Mouse (Mus musculus): ENCODE data around the gene Efcab11. TPM values are rescaled to one million over a fixed set of nuclear protein-coding genes. Genes with fewer than 3 reads are reported as not detected.

Gene Efcab11
- polyA plus RNA-seq, 1 experiment = 1.8 TPM

GRCm38 (mm10) chr12:99885282-99885901 lies 1.2 kb upstream of the Efcab11 start:
- peaks cover 39% of the 10 kb centered on the region for H3K4me1 ChIP-seq (ENCODE audit: control insufficient read depth)
- TF ChIP-seq TAL1 (IDR thresholded peaks at IDR 0.05; ENCODE audit: low read length) (no peak), GATA1 (IDR thresholded peaks at IDR 0.05; ENCODE audit: low read length) (no peak)
- peak overlapping the region; percentile 72 for H3K4me3 ChIP-seq (replicated peaks)
- no peaks in the 10 kb centered on the region for H3K27me3 ChIP-seq (ENCODE audit: control insufficient read depth)
- H3K9me3 ChIP-seq (ENCODE audit: control insufficient read depth, low read length) = no peaks in the 10 kb centered on the region
- H3K36me3 ChIP-seq (ENCODE audit: control insufficient read depth) = peaks cover 15% of the 10 kb centered on the region

DNA sequence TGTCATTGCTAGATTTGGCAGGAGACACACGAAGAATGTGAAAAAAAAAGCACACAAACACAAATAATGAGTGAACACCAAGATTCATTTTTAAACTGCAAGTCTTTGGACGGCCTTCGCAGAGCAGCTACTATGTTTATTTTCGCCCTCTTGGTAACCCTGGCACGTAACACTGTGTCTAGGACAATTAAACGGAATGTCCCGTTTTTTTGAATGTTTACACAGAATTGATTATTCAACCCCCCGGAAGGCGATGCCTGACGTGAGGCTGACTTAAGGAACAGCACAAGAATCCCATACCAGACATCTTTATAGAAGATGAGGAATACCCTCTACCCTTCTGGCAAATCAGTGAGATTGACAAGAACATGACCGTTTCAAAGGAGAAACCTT lies 530 bp downstream of the Efcab11 start:
- Histone ChIP-seq H3K4me1 (ENCODE audit: control insufficient read depth) (peaks cover 39% of the 10 kb centered on the region), H3K27me3 (ENCODE audit: control insufficient read depth) (no peaks in the 10 kb centered on the region), H3K9me3 (ENCODE audit: control insufficient read depth, low read length) (no peaks in the 10 kb centered on the region), H3K36me3 (ENCODE audit: control insufficient read depth) (peaks cover 12% of the 10 kb centered on the region), H3K4me3 (replicated peaks) (peak overlapping the region; percentile 72)
- TF ChIP-seq TAL1 (IDR thresholded peaks at IDR 0.05; ENCODE audit: low read length) = no peak
- TF ChIP-seq GATA1 (IDR thresholded peaks at IDR 0.05; ENCODE audit: low read length) = no peak

DNA sequence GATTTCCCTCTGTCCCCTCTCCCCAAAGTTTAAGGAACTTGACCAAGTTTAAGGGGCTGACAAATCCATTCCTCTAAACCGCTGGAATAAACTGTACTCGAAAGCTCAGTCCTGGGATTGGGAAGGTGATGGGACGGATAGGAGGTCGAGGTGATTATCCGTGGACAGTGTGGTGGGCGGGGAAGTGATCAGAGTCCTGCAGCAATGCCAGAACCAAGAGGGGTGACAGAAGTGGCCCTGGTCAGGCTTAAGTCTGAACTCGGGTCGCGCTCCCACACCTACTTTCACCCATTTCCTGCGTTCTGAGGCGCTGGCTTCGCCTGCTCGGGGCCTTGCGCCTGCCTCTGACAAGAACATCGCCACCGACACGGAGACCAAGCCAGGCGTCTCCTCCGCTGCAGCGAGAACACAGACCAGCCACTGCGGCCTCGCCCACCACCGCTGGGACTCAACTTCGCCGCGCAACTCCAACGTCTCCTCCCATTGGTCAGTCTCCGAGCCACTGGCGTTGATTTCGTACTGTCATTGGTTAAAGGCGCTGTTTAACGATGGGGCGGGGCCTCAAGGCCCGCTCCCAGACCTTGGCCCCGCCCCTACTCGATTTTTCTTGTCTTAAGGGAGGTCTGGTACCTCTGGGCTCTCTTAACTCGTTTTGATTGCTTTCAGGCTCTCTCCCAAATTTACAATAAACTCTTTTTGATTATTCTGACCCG lies 1.1 kb downstream of the Efcab11 start:
- Histone ChIP-seq H3K36me3 (ENCODE audit: control insufficient read depth) (peaks cover 11% of the 10 kb centered on the region), H3K9me3 (ENCODE audit: control insufficient read depth, low read length) (no peaks in the 10 kb centered on the region), H3K27me3 (ENCODE audit: control insufficient read depth) (no peaks in the 10 kb centered on the region), H3K4me1 (ENCODE audit: control insufficient read depth) (peaks cover 39% of the 10 kb centered on the region), H3K4me3 (replicated peaks) (peak overlapping the region; percentile 72)
- no peak for TF ChIP-seq TAL1 (IDR thresholded peaks at IDR 0.05; ENCODE audit: low read length)
- TF ChIP-seq GATA1 (IDR thresholded peaks at IDR 0.05; ENCODE audit: low read length) = no peak

DNA sequence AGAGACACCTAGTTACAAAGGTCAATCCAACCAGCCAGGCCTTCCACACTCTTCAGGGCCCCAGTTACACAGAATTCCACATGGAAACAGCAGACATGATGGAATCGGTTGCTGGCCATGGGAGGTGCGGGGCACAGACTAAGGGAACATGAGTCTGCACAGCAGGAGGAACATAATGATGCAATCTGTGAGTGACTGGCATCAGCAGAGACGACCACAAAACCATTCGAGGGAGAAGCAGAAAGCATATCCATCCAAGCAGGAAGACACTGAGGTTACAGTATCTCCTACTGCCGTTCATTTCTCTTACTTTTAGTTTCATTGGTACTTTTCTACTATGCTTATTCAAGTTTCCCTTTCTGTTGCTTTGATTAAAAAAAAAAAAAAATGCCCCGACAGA lies 9.6 kb downstream of the Efcab11 start:
- H3K36me3 ChIP-seq (ENCODE audit: control insufficient read depth) = no peaks in the 10 kb centered on the region
- H3K4me1 ChIP-seq (ENCODE audit: control insufficient read depth) = peaks cover 6% of the 10 kb centered on the region
- H3K4me3 ChIP-seq (replicated peaks) = no peak overlapping the region
- H3K9me3 ChIP-seq (ENCODE audit: control insufficient read depth, low read length) = no peaks in the 10 kb centered on the region
- TF ChIP-seq TAL1 (IDR thresholded peaks at IDR 0.05; ENCODE audit: low read length) = no peak
- no peaks in the 10 kb centered on the region for H3K27me3 ChIP-seq (ENCODE audit: control insufficient read depth)

DNA sequence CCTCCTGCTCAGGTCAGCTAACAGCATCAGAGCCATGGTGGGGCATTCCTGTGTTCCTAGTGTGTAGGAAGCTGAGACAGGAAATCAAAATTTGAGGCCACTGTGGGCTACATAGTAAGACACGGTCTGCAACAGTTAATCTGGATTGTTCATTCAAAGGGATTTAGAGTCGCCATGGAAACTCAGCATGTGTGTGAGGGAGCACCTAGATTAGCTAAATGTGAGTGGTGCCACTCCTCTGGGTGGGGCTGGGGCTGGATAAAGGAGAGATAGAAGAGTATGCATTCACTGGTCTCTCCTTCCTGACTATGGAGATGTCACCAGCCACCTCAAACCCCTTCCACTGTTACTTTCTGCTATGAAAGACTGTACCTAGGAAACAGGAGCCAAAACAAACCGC lies 10.8 kb downstream of the Efcab11 start:
- Histone ChIP-seq H3K4me3 (replicated peaks) (no peak overlapping the region), H3K36me3 (ENCODE audit: control insufficient read depth) (no peaks in the 10 kb centered on the region), H3K4me1 (ENCODE audit: control insufficient read depth) (peaks cover 6% of the 10 kb centered on the region), H3K9me3 (ENCODE audit: control insufficient read depth, low read length) (no peaks in the 10 kb centered on the region), H3K27me3 (ENCODE audit: control insufficient read depth) (no peaks in the 10 kb centered on the region)
- no peak for TF ChIP-seq TAL1 (IDR thresholded peaks at IDR 0.05; ENCODE audit: low read length)
- TF ChIP-seq GATA1 (IDR thresholded peaks at IDR 0.05; ENCODE audit: low read length) = no peak

- H3K36me3 ChIP-seq (ENCODE audit: control insufficient read depth) = no peaks in the 10 kb centered on the region
- H3K4me3 ChIP-seq (replicated peaks) = no peak overlapping the region
- H3K27me3 ChIP-seq (ENCODE audit: control insufficient read depth) = no peaks in the 10 kb centered on the region
- H3K9me3 ChIP-seq (ENCODE audit: control insufficient read depth, low read length) = no peaks in the 10 kb centered on the region
- TF ChIP-seq TAL1 (IDR thresholded peaks at IDR 0.05; ENCODE audit: low read length) = no peak
- no peak for TF ChIP-seq GATA1 (IDR thresholded peaks at IDR 0.05; ENCODE audit: low read length)
- H3K4me1 ChIP-seq (ENCODE audit: control insufficient read depth) = peaks cover 6% of the 10 kb centered on the region
Measured at GRCm38 (mm10) chr12:99868821-99869220, 15.4 kb downstream of the Efcab11 start.

DNA sequence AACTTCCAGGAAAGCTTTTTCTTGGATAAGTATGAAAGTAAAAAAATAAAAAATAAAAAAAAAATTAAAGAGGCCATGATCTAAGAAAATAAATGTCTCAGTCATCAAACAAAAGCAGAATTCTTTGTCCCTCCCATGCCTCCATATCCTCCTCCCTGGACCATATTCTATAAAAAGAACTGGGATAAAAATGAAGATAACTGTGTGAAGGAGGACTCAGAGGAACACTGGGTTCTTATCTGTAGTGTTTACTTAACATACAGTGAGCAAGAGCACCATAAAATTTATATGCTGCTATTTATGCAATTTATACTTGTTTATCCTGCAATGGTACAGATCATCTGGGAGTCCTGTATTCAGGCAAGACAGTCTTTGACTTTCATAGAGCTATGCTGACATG lies 19.6 kb downstream of the Efcab11 start:
- TF ChIP-seq GATA1 (IDR thresholded peaks at IDR 0.05; ENCODE audit: low read length) (no peak), TAL1 (IDR thresholded peaks at IDR 0.05; ENCODE audit: low read length) (no peak)
- Histone ChIP-seq H3K4me1 (ENCODE audit: control insufficient read depth) (peaks cover 4% of the 10 kb centered on the region), H3K9me3 (ENCODE audit: control insufficient read depth, low read length) (no peaks in the 10 kb centered on the region), H3K27me3 (ENCODE audit: control insufficient read depth) (no peaks in the 10 kb centered on the region), H3K36me3 (ENCODE audit: control insufficient read depth) (no peaks in the 10 kb centered on the region), H3K4me3 (replicated peaks) (no peak overlapping the region)

- TF ChIP-seq TAL1 (IDR thresholded peaks at IDR 0.05; ENCODE audit: low read length) = no peak
- no peak for TF ChIP-seq GATA1 (IDR thresholded peaks at IDR 0.05; ENCODE audit: low read length)
- H3K4me1 ChIP-seq (ENCODE audit: control insufficient read depth) = peaks cover 4% of the 10 kb centered on the region
- H3K9me3 ChIP-seq (ENCODE audit: control insufficient read depth, low read length) = no peaks in the 10 kb centered on the region
- no peaks in the 10 kb centered on the region for H3K27me3 ChIP-seq (ENCODE audit: control insufficient read depth)
- H3K36me3 ChIP-seq (ENCODE audit: control insufficient read depth) = no peaks in the 10 kb centered on the region
- no peak overlapping the region for H3K4me3 ChIP-seq (replicated peaks)
Measured at GRCm38 (mm10) chr12:99860981-99861380, 23.3 kb downstream of the Efcab11 start.

DNA sequence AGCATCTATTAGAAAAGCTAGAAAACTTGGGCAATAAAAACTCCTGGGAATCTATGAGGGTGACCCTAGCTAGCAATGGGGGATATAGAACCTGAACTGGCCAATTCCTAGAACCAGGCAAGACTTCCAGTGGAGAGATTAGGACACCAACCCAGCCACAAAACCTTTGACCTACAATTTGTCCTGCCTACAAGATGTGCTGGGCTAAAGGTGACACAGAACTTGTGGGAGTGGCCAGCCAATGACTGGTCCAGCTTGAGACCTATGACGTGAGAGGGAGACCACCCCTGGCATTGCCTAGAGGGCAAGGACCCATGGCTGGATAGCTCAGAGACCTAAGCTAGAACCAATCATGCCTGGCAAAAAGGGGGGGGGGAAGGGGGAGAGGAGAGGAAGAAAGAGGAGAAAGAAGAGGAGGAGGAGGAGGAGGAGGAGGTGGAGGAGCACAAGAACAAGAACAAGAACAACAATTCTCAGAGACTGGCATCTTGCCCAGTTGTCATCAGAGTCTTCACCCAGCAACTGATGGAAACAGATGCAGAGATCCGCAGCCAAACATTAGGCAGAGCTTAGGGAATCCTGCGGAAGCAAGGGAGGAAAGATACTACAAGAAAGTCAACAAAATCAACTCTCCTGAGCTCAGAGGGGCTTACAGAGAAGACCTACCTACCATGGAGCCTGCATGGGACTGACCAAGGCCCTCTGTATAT lies 24.7 kb downstream of the Efcab11 start:
- Histone ChIP-seq H3K27me3 (ENCODE audit: control insufficient read depth) (no peaks in the 10 kb centered on the region), H3K4me1 (ENCODE audit: control insufficient read depth) (peaks cover 4% of the 10 kb centered on the region), H3K4me3 (replicated peaks) (no peak overlapping the region), H3K36me3 (ENCODE audit: control insufficient read depth) (no peaks in the 10 kb centered on the region), H3K9me3 (ENCODE audit: control insufficient read depth, low read length) (no peaks in the 10 kb centered on the region)
- TF ChIP-seq GATA1 (IDR thresholded peaks at IDR 0.05; ENCODE audit: low read length) (no peak), TAL1 (IDR thresholded peaks at IDR 0.05; ENCODE audit: low read length) (no peak)

Data from erythroblast, embryonic 14.5 days (primary cell).